11 mouse cellular contexts compared by ENCODE assay signal in genomic region chr3:153690553-153690952, GRCm38 (mm10). TPM values are rescaled to one million over a fixed set of nuclear protein-coding genes. Genes with fewer than 3 reads are reported as not detected.
A peak's percentile ranks its signal among the peaks of the same experiment; 100 is the strongest.
DNase-seq lines count a peak whose midpoint lies in the region; ATAC-seq lines count a peak whose summit lies in the region.
"Had no signal": no experiment of that assay in that cellular context is flagged by ENCODE, and none has a peak within 500 bp of the region (broad histone marks: within the 10 kb centered on the region; RNA-seq: fewer than 3 reads in every experiment).

No protein-coding gene starts in this region.

- peak overlapping the region; percentile 87 for H3K27ac ChIP-seq in heart, embryonic 11.5 days (ENCODE audit: low read depth, low read length)
- peak overlapping the region; percentile 59 for H3K27ac ChIP-seq in lung, embryonic 16.5 days (ENCODE audit: low read length)
- H3K27ac ChIP-seq in intestine, embryonic 14.5 days (ENCODE audit: low read depth), result peak overlapping the region; percentile 80
- 0 out of 2 replicates have a peak overlapping the region, but pooled peaks have one; percentile 18 for H3K27ac ChIP-seq in neural tube, embryonic 15.5 days (replicated peaks)

- peak; percentile 49; the same call in 1 of the 2 replicates for ATAC-seq in heart, embryonic 11.5 days (replicated peaks; ENCODE audit: insufficient number of reproducible peaks, low FRiP score, low TSS enrichment)
- no peak for ATAC-seq in lung, embryonic 16.5 days (ENCODE audit: low read depth)
- peak; percentile 81 for ATAC-seq in intestine, embryonic 14.5 days (replicated peaks; ENCODE audit: low FRiP score, low TSS enrichment, low read depth)
- no peak for ATAC-seq in neural tube, embryonic 15.5 days (ENCODE audit: low FRiP score)
- ATAC-seq: activated CD4-positive, CD25-positive, alpha-beta regulatory T cell, adult 4 months had no signal

- WGBS in heart, embryonic 11.5 days (ENCODE audit: insufficient replicate concordance), result 41% methylated on average over 2 of the region's 2 CpGs
- WGBS in lung, embryonic 16.5 days, result 63% methylated on average over 2 of the region's 2 CpGs
- WGBS in intestine, embryonic 14.5 days, result 44% methylated on average over 2 of the region's 2 CpGs
- WGBS in neural tube, embryonic 15.5 days, result 71% methylated on average over 2 of the region's 2 CpGs

- H3K4me2 ChIP-seq in heart, embryonic 11.5 days, result peak overlapping the region; percentile 44
- no peak overlapping the region for H3K4me2 ChIP-seq in lung, embryonic 16.5 days (ENCODE audit: low read depth, low read length)
- H3K4me2 ChIP-seq in intestine, embryonic 14.5 days (ENCODE audit: low read length), result no peak overlapping the region
- no peak overlapping the region for H3K4me2 ChIP-seq in neural tube, embryonic 15.5 days

- no peak overlapping the region for H3K4me3 ChIP-seq in heart, embryonic 11.5 days (ENCODE audit: low read depth, low read length)
- no peak overlapping the region for H3K4me3 ChIP-seq in lung, embryonic 16.5 days (ENCODE audit: low read length)
- no peak overlapping the region for H3K4me3 ChIP-seq in intestine, embryonic 14.5 days (ENCODE audit: low read depth, low read length)
- no peak overlapping the region for H3K4me3 ChIP-seq in neural tube, embryonic 15.5 days (replicated peaks)
- H3K4me3 ChIP-seq: myocyte had no signal

- no peaks in the 10 kb centered on the region for H3K36me3 ChIP-seq in heart, embryonic 11.5 days (ENCODE audit: control insufficient read depth, insufficient read depth, low read length)
- H3K36me3 ChIP-seq in lung, embryonic 16.5 days (ENCODE audit: control insufficient read depth, insufficient read depth, low read length), result no peaks in the 10 kb centered on the region
- H3K36me3 ChIP-seq in intestine, embryonic 14.5 days (ENCODE audit: control insufficient read depth, insufficient read depth, low read length), result no peaks in the 10 kb centered on the region
- H3K36me3 ChIP-seq in neural tube, embryonic 15.5 days, result no peaks in the 10 kb centered on the region

- no peak for DNase-seq in heart, postnatal 4 days
- no peak for DNase-seq in lung, postnatal 36 days
- DNase-seq in intestine, embryonic 14.5 days (ENCODE audit: low spot score), result no peak
- DNase-seq in cerebellum, adult 11-12 months, result no peak
- DNase-seq in adrenal gland, adult 8-10 months, result no peak
- DNase-seq: cerebellum, postnatal 14 days had no signal

- peaks cover 46% of the 10 kb centered on the region for H3K4me1 ChIP-seq in heart, embryonic 11.5 days (ENCODE audit: control insufficient read depth, insufficient read depth, low read length)
- H3K4me1 ChIP-seq in lung, embryonic 16.5 days (replicated peaks; ENCODE audit: control insufficient read depth, insufficient read depth, low read length), result peaks cover 21% of the 10 kb centered on the region
- peaks cover 36% of the 10 kb centered on the region for H3K4me1 ChIP-seq in intestine, embryonic 14.5 days (replicated peaks; ENCODE audit: control insufficient read depth, insufficient read depth, low read length)
- H3K4me1 ChIP-seq in neural tube, embryonic 15.5 days, result peaks cover 21% of the 10 kb centered on the region

- no peaks in the 10 kb centered on the region for H3K9me3 ChIP-seq in heart, embryonic 11.5 days (replicated peaks; ENCODE audit: control insufficient read depth, low read length)
- no peaks in the 10 kb centered on the region for H3K9me3 ChIP-seq in lung, embryonic 16.5 days (ENCODE audit: control insufficient read depth, low read length)
- no peaks in the 10 kb centered on the region for H3K9me3 ChIP-seq in intestine, embryonic 14.5 days (ENCODE audit: control insufficient read depth, low read length)
- H3K9me3 ChIP-seq in neural tube, embryonic 15.5 days (replicated peaks), result no peaks in the 10 kb centered on the region

- H3K9ac ChIP-seq in heart, embryonic 11.5 days (ENCODE audit: low read depth, low read length), result peak overlapping the region; percentile 50; the same call in 1 of the 2 replicates
- H3K9ac ChIP-seq in lung, embryonic 16.5 days (ENCODE audit: low read length), result no peak overlapping the region
- no peak overlapping the region for H3K9ac ChIP-seq in intestine, embryonic 14.5 days (ENCODE audit: low read length)
- 0 out of 2 replicates have a peak overlapping the region, but pooled peaks have one; percentile 17 for H3K9ac ChIP-seq in neural tube, embryonic 15.5 days (replicated peaks)

- H3K27me3 ChIP-seq in heart, embryonic 11.5 days (ENCODE audit: control insufficient read depth, insufficient read depth, low read length), result no peaks in the 10 kb centered on the region
- no peaks in the 10 kb centered on the region for H3K27me3 ChIP-seq in lung, embryonic 16.5 days (ENCODE audit: control insufficient read depth, insufficient read depth, low read depth, low read length)
- H3K27me3 ChIP-seq in intestine, embryonic 14.5 days (replicated peaks; ENCODE audit: control insufficient read depth, insufficient read depth, low read length), result no peaks in the 10 kb centered on the region
- no peaks in the 10 kb centered on the region for H3K27me3 ChIP-seq in neural tube, embryonic 15.5 days (replicated peaks)

RNA-seq across cellular contexts. Expression of gene St6galnac3, which starts 34.4 kb away (rescaled TPM):
- 29.6 and 33.6 TPM in 2 replicates for polyA plus RNA-seq in heart, embryonic 11.5 days (2014; fragmentation: Nextera tagmentation; extraction: Ambion mirVana)
- total RNA-seq in heart, postnatal 4 days (2021), result 10 to 100 TPM; 12.9 to 17.8 TPM
- 28.4 and 33.8 TPM in 2 replicates for polyA plus RNA-seq in lung, embryonic 16.5 days (2015; fragmentation: Nextera tagmentation; extraction: Ambion mirVana)
- polyA plus RNA-seq in intestine, embryonic 14.5 days (2014; fragmentation: Nextera tagmentation; extraction: Ambion mirVana), result 45.5 and 59.1 TPM in 2 replicates
- 23.0 and 23.5 TPM in 2 replicates for polyA plus RNA-seq in neural tube, embryonic 15.5 days (2015; fragmentation: Nextera tagmentation; extraction: Ambion mirVana)
- total RNA-seq in adrenal gland, adult 8-10 months (2022), result 10 to 100 TPM in 3 of 4 experiments, 1 to 10 TPM in 1; 7.7 to 25.4 (median 16.9) TPM
- polyA plus RNA-seq: myocyte had no signal

Comparison
In these comparisons a context has a peak if more than half of its experiments do, and no peak if none do; other contexts are left out.
1. ATAC-seq: peak in heart, embryonic 11.5 days (single experiment) and intestine, embryonic 14.5 days (single experiment); none in lung, embryonic 16.5 days (single experiment) and neural tube, embryonic 15.5 days (single experiment).
2. H3K27ac ChIP-seq: peak in every context shown above with its lines; median percentile 87 in heart, embryonic 11.5 days; 80 in intestine, embryonic 14.5 days; 59 in lung, embryonic 16.5 days; 18 in neural tube, embryonic 15.5 days.
3. H3K9ac ChIP-seq: peak in heart, embryonic 11.5 days (single experiment) and neural tube, embryonic 15.5 days (single experiment); none in lung, embryonic 16.5 days (single experiment) and intestine, embryonic 14.5 days (single experiment).